Mouse (Mus musculus) spleen, embryonic (tissue): Measurements from ENCODE around the gene Nln.

Experiments
- CTCF ChIA-PET: fragments of 350-600 bp; sonication (Branson Sonifier 250); formaldehyde crosslinking; loops from one replicate; lab custom pipeline; 2022; lab: Charles Lee

Gene Nln

DNA sequence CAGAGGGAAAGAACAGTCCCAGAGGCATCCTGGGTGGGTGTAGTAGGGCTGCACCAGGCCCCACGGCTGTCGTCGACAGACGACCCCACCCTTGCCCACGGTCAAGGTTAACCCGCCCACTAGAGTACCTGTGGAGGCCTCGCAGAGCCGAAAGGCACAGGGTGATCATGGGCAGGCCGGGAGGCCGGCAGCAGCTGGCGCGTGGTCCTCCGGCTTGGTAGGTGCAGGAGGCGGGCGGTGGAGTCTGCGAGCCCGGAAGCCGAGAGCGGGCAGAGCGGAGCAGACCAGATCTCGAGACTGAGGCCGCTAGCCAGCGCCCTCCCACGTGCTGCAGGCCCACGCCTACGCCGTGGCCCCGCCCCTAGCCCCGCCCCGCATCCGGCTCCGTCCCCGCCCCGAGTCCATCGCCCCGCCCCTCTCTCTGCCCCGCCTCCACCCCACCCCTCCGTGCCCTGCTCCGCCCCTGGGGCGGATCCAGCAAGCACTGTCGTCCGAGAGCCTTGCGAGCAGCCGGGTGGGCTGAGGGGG is at the start of gene Nln, which contains the start of gene Sgtb:
Nln (minus strand) TSS at position 327 of the 528 bp plus-strand sequence.
Sgtb (plus strand) TSS at position 454 of the 528 bp plus-strand sequence.
- CTCF ChIA-PET, result no interaction called here

GRCm38 (mm10) chr13:104155686-104156085 is 46.3 kb upstream of the Nln start:
- CTCF ChIA-PET, result interaction anchor here (0.5 kb wide), 1 partner anchor 17 kb away, joined by 3 read pairs; no protein-coding TSS in a partner anchor

GRCm38 (mm10) chr13:104155106-104155505 is 45.7 kb upstream of the Nln start:
- CTCF ChIA-PET, result no interaction called here

DNA sequence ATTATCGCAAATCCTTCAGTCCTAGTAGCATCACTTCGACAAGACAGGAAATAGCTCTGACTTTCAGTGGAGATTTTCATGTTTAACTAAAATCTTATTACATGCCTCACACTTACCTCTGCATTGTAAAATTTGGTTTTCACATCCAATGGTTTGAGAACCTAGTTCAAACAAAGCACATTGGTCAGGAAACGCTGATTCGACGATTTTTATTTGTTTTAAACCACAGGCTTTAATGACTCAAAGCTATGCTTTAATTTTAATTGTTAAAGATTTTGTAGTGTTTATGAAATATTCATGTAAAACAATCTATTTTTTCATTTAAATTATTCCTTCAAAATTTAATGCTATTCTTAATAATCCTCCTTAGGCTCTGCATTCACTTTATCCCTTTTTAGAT is 44.8 kb upstream of the Nln start:
- CTCF ChIA-PET, result no interaction called here

DNA sequence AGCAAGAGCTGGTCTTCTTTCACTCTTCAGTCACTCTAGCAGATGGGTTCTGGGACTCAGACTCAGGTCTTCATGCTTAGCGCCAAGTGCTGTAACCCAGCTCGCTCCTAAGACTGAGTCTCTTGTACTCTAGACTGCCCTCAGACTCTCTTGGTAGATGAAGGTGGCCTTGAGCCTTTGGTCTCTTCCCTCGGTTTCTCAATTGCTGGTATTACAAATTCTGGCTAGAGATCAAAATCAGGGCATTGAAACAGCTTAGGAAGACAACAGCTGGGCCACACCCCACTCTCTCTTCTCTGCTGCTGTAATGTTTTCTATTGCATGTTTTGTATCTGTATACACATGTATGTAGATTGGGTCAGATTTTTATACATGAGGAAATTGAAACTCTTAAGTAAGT is 36.2 kb upstream of the Nln start:
- CTCF ChIA-PET, result no interaction called here

DNA sequence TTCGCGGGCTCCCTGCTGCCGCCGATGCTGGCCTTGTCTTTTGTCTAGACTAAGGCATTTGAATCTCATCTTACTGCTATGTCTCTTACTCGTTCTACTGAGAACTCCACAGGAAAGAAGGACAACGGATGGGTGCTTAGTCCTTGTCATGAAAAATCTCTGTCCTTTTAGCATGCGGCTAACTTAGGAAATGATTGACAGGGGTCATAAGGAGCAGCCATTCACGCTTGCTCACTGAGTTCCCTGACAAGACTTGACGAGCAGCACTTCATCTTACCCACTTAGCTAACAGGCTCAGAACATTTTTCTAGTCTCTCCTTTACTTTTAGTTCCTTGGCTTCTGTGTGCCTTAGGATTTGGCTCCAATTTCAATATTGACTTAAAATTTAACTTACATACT is 35.5 kb upstream of the Nln start:
- CTCF ChIA-PET, result no interaction called here

DNA sequence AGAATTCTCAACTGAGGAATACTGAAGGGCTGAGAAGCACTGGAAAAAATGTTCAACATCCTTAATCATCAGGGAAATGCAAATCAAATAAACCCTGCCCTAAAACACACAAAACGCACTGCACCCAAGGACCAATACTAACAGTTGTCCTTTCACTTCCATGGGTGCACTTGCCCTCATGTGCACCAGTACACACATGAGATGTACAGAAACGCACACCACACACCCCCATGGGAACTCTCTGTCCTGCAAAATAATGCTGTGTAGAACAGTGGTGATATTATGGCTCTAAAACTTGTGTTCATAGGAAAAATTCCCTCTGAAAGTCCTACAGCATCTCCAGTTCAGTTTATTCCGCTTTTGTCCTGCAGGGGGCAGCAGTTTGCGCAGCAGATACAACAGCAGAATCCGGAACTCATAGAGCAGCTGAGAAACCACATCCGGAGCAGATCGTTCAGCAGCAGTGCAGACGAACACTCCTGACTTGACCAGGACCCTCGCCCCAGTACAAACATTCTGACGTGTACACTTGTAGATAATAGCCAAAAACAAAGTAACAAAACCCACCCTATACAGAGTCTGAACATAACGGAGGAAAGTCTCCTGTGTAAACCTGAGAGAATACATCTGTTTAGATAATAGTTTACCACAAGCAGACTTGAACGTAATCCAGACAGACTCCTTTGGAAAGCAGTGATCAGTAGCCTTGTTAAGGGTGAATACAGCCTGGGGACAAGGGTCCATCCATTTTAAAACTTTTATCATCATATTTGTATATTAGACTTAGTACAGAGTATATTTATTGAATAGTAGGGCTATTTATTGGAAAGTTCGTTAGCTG is 30.2 kb upstream of the Nln start:
- CTCF ChIA-PET, result interaction anchor here (0.5 to 0.6 kb wide), 2 partner anchors 340 to 1330 kb away, joined by 4 to 15 read pairs; no protein-coding TSS in a partner anchor

- CTCF ChIA-PET, result no interaction called here
Observed at GRCm38 (mm10) chr13:104134510-104135085, 25.2 kb upstream of the Nln start.

DNA sequence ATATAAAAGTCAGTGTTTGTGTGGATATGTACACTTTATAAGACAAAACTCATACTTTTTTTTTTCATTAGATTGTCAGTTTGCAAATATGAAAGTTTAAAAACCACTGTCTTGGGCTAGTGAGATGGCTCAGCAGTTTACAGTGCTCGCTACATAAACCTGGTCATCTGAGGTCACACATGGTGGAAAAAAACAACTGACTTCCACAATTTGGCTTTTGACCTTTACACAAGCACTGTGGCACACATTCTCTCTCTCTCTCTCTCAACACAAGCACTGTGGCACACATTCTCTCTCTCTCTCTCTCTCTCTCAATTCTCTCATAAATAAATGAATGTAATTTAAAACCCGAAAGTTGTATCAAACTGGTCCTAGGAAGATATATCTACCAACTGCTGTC is 23.1 kb upstream of the Nln start:
- CTCF ChIA-PET, result no interaction called here

GRCm38 (mm10) chr13:104123662-104124381 is 14.4 kb upstream of the Nln start:
- CTCF ChIA-PET, result interaction anchor here (0.7 kb wide), 1 partner anchor 72 kb away, joined by 3 read pairs; no protein-coding TSS in a partner anchor

- CTCF ChIA-PET, result interaction anchor here (0.6 kb wide), 1 partner anchor 41 kb away, joined by 3 read pairs; no protein-coding TSS in a partner anchor
Observed at GRCm38 (mm10) chr13:104122078-104122840, 12.8 kb upstream of the Nln start.

DNA sequence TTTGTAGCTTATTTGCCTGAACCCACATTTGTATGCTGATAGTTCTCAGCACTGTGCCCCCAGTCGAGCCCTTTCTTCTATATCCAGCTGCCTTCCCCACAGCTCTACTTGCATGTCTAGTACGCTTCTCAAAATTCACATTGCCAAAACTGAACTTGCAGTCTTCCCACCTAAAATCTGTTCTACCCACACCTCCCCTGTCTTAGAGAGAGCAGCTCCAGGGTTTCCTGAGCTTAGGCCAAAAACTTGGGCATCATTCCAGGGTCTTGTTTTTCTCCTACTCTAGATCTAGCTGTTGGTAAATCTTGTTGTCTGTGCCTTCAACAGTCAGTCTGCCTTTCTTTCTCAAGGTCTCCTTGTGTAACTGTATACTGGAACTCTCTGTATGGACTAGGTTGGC is 5.4 kb upstream of the Nln start:
- CTCF ChIA-PET, result no interaction called here

- CTCF ChIA-PET, result interaction anchor here (0.7 kb wide), 1 partner anchor 128 kb away, joined by 20 read pairs; no protein-coding TSS in a partner anchor
Observed at GRCm38 (mm10) chr13:104113782-104114181, 4.4 kb upstream of the Nln start.

DNA sequence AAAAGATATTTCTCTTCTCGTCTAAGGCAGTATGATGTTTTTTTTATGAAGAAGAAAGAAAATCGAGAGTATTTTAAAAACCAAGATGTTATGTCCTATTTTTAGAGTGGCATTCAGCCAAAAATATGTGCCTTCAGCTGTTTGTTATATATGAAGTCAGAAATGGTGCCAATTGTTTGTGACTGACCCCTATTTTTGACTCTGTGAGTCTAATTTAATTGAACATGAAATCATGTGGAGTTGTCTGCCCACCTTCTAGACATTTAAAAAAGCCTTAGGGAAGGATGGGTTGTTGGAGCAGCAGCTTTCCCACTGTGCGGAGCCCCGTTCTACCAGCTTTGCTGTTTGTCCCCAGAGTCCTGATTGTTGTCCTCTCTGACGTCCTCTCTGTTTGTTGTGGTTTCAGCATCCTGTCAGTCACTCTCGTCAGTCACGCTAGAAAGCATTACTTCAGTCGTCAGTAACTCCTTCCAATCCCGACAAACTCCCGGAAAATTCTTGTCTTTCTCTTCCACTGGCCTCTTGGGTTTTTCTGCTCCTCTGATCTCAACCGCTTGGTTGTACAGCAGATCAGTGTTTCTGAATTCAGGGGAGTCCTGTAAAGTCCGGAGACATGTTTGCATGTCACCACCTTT is 3.0 kb upstream of the Nln start:
- CTCF ChIA-PET, result interaction anchor here (0.7 kb wide), 1 partner anchor 214 kb away, joined by 3 read pairs; no protein-coding TSS in a partner anchor

DNA sequence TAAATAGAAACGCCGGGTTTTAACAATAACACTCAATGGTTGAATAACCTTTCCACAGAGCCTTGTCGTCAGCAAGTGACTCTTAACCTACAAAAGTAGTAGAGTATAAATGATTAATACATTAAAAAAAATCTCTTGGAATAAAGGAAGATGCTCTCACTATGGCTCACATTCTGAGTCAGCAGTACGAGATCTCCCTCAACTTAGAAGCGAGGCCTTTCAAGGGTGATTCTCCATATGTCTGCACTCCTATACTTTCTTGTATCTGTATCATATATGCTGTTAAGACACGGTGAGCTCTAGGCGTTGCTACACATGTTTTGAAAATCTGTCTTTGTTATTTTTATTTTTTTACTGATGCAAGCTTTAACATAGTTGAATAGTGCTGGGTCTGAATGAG is 1.1 kb upstream of the Nln start:
- CTCF ChIA-PET, result interaction anchor here (0.6 kb wide), 1 partner anchor 329 kb away, joined by 3 read pairs; no protein-coding TSS in a partner anchor

- CTCF ChIA-PET, result interaction anchor here (0.6 kb wide), 1 partner anchor 328 kb away, joined by 3 read pairs; no protein-coding TSS in a partner anchor
Observed at GRCm38 (mm10) chr13:104109816-104110521, 555 bp upstream of the Nln start.

DNA sequence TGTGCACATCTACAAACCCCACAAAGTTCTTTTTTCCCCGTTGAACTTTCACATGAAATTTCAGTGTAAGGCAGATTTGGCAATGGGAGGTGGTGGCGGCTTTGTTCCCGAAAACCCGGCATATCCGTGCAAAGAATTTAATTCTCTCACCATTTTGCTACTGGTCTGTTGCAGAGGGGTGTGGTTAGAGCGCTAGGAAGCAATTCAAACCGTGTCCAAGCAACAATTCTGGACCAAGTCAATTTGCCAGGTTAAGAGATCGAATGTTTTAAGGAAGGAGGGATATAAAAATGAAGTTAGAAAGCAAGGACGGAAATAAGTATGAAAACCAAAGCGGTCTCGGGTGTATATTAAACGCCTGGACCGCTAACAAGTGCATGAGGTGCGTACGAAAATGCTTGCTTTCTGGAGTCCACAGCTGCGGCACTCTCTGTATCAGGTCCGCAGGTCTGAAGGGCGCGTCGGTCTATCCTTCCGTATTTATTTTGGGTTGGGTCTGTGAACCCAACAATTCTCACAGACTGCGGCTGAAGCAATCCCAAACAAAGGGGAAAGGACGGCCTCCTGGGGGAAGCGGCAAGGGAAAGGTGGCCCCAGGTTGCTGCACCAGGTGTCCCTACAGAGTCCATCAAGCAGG is 645 bp downstream of the Nln start:
- CTCF ChIA-PET, result no interaction called here

DNA sequence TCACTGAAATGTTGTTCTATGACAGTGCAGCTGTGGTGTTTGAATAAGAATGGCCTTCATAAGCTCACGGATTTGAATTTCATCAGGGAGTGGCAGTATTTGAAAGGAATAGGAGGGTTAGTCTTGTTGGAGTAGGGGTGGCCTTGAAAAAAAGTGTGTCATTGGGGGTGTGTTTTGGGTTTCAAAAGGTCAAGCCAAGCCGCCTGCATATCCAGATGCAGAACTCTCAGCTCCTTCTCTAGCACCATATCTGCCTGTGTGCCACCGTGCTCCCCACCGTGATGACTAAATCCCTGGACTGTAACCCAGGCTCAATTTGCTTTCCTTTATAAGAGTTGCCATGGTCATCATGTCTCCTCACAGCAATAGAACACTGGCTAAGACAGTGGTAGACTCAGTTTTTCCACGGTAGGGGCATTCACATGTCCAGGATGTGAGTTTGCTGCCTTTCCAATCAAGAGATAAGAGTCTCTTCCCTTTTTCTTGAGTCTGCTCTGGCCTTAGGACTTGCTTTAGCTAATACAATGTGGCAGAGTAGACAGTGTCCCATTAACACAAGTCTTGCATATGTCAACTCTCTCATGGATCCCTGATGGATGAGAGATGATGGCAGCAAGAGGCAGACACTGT is 7.7 kb downstream of the Nln start:
- CTCF ChIA-PET, result no interaction called here

GRCm38 (mm10) chr13:104100416-104100815 is 9.0 kb downstream of the Nln start:
- CTCF ChIA-PET, result no interaction called here
